Mouse (Mus musculus) hindbrain, embryonic 10.5 days (tissue): ENCODE results near the gene Atp5mpl. TPM values are rescaled to one million over a fixed set of nuclear protein-coding genes. Genes with fewer than 3 reads are reported as not detected.

ENCODE experiments used
- DNase-seq: peaks from one replicate; pipeline ENCODE4 v3.0.0-alpha.2; 2017; ENCODE audit warnings: low spot score
- H3K27ac ChIP-seq: fragments of 300-500 bp; sonication (generic); 2 replicates; pipeline ENCODE4 v1.5.1; 2016; ENCODE audit warnings: mild to moderate bottlenecking, moderate library complexity
- H3K27me3 ChIP-seq: fragments of 300-500 bp; sonication (generic); 2 replicates; pipeline ENCODE4 v1.6.1; 2016; ENCODE audit warnings: mild to moderate bottlenecking; ENCODE audit not compliant: poor library complexity, insufficient read depth, severe bottlenecking
- H3K36me3 ChIP-seq: fragments of 300-500 bp; sonication (generic); 2 replicates; pipeline ENCODE4 v1.6.1; 2016; ENCODE audit warnings: mild to moderate bottlenecking, moderate library complexity
- H3K4me1 ChIP-seq: fragments of 300-500 bp; sonication (generic); replicated peaks from 2 replicates; pipeline ENCODE4 v1.6.1; 2016; ENCODE audit warnings: mild to moderate bottlenecking
- H3K4me3 ChIP-seq: fragments of 300-500 bp; sonication (generic); 2 replicates; pipeline ENCODE4 v1.5.1; 2016; ENCODE audit warnings: mild to moderate bottlenecking, moderate library complexity
- H3K9me3 ChIP-seq: fragments of 300-500 bp; sonication (generic); 2 replicates; pipeline ENCODE4 v1.6.1; 2016; ENCODE audit warnings: mild to moderate bottlenecking, moderate library complexity
- WGBS: fragments of 180-500 bp; shearing (Covaris S2); methylation state at CpG from one replicate; pipeline ENCODE4 v1.1.7; 2016; 5-methylcytosine and 5-hydroxymethylcytosine counted together
- polyA plus RNA-seq: library from polyadenylated mRNA; unstranded; fragments of >200 nt; fragmentation: Nextera tagmentation; extraction: Ambion mirVana; gene quantifications from 2 replicates; pipeline ENCODE4 v1.2.1, GENCODE M21; 2016

The Atp5mpl gene
- 593 and 677 TPM in 2 replicates for polyA plus RNA-seq

DNA sequence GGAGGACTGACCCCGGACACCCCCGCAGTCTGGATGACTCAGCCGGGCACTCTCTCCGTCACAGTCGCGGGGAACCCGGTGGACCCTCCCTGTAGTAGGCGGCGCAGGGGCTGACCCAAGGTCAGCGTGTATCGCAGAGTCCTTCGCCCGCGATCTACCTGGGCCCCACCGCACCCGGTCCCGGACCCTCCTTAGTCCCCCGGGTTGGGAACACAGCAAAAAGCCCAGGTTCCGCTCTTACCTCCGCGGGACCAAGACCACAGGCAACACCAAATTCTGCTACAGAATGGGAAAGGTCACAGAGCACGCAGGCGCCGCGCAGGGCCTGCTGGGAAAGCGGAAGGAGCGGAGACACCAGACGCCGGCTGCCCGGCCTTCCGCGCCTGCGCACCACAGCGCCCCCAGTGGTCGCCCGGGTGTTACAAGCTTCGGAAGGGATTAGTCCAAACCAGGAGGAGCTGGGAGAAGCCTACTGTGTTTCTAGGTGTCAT lies at the start of gene Atp5mpl:
Gene Atp5mpl (minus strand): TSS at position 295 of the 491 bp plus-strand sequence.
- H3K4me1 ChIP-seq = peaks cover 14% of the 10 kb centered on the region
- H3K4me3 ChIP-seq = peak within 1 kb of the TSS; percentile 97
- peak within 1 kb of the TSS; percentile 94 for H3K27ac ChIP-seq
- DNase-seq = peak; percentile 98
- H3K36me3 ChIP-seq = peaks cover 26% of the 10 kb centered on the region
- under 1% methylated on average over 37 of the region's 37 CpGs for WGBS
- no peaks in the 10 kb centered on the region for H3K27me3 ChIP-seq
- no peaks in the 10 kb centered on the region for H3K9me3 ChIP-seq

DNA sequence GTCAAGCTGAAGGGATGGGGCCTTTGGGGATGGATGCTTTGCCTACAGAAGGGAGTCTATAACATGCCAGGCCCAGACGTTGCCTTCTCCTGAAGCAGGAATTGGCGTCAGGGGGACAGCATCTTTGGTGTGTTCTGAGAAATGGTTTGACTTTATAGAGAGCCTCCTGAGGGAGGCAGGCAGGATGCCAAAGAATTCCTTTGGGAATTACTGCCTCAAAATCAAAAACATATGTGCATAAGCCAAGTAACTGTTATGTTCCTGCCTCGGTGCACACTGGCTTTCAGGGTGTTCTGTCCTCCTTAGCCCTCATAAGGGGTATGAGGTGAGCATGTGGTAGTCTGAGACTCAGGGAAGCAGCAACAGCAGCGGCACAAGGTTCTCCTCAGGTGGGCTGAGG lies 49.6 kb upstream of the Atp5mpl start:
- no peak for DNase-seq
- H3K9me3 ChIP-seq = peaks cover 9% of the 10 kb centered on the region
- H3K4me1 ChIP-seq = peaks cover 19% of the 10 kb centered on the region
- H3K27me3 ChIP-seq = no peaks in the 10 kb centered on the region
- H3K27ac ChIP-seq = no peak overlapping the region
- no peak overlapping the region for H3K4me3 ChIP-seq
- 73% methylated on average over 4 of the region's 4 CpGs for WGBS
- H3K36me3 ChIP-seq = no peaks in the 10 kb centered on the region

DNA sequence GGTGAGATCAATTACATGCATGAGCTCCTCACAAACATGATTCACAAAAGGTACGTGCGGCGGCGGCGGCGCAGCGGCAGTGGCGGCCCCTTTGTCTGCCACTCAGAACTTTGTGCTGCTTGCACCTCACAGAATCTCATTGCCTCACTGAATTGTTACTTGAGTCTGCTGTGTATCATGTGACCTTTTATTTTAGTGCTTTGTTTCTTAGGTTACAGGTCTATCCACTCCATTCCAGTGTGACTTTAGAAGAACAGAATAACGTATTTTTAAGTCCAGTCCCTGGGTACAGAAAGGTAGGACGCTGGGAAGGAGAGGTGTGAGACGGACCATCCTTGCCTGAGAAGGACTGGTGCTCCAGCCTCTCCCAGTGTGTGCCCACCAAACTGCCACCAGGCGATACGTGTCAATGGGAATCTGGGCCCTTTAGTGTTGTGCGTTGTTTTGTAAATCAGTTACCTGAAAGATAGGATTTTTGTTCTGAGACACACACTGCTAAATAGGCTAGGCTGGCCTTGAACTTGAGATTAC lies 46.6 kb upstream of the Atp5mpl start:
- H3K9me3 ChIP-seq = no peaks in the 10 kb centered on the region
- no peaks in the 10 kb centered on the region for H3K27me3 ChIP-seq
- DNase-seq = peak; percentile 69
- peak overlapping the region; percentile 45 for H3K4me3 ChIP-seq
- H3K27ac ChIP-seq = peak overlapping the region; percentile 88
- WGBS = 15% methylated on average over 14 of the region's 14 CpGs
- no peaks in the 10 kb centered on the region for H3K36me3 ChIP-seq
- H3K4me1 ChIP-seq = peaks cover 21% of the 10 kb centered on the region

DNA sequence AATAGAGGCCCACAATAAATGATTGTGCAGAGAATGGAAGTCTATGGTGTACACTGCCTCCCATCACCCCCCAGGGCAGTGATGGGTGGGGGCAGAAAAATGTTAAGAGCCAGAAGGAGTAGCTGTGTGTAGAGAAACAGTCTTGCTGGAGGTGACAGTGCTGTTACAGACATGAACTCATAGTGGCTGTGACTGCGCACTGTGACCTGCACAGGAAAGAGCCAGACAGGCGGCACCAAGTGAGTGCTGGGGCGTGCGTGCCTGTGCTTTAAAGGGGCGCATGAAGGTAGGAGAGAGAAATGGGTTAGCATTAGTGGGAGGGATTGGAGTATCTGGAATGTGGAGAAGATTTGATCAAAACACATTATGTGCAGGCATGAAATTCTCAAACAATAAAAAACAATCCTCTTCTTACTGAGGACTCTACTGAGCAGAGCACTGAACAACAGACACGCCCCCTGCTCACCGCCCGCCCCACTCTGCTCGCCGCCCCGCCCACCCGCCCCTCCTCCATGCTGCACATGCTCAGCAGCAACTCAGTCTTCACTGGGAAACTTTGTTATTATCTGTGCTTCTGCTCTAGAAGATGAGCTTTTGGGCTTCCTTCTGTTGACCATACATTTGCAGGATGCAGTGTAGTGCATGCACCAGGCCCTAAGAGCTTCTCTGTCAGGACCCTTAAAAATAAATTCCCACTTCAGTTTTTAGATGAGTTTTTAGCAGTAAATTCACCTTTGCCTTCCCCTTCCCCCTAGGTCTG lies 45.9 kb upstream of the Atp5mpl start:
- H3K4me1 ChIP-seq = peaks cover 21% of the 10 kb centered on the region
- peak; percentile 81 for DNase-seq
- peak overlapping the region; percentile 45 for H3K4me3 ChIP-seq
- 25% methylated on average over 12 of the region's 12 CpGs for WGBS
- no peaks in the 10 kb centered on the region for H3K9me3 ChIP-seq
- peak overlapping the region; percentile 88 for H3K27ac ChIP-seq
- no peaks in the 10 kb centered on the region for H3K36me3 ChIP-seq
- H3K27me3 ChIP-seq = no peaks in the 10 kb centered on the region

DNA sequence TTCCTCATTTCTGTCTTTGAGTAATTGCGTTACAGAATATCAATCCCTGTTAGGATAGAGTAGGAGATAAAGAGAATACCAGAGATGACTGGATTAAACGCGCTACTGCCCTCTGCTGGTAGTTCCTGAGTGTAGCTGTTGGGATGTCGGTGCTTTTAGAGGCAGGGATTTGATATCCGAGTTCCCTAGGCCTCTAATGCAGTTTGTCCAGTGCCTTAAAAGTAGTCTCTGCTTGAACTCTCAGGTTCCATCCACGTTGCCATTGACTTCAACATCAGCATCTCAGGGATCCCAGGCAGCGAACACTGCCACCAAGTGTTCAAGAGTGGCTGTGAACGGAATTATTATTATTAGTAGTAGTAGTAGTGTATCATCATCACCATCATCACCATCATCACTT lies 34.4 kb upstream of the Atp5mpl start:
- Histone ChIP-seq H3K4me1 (no peaks in the 10 kb centered on the region), H3K27ac (no peak overlapping the region), H3K4me3 (no peak overlapping the region), H3K9me3 (no peaks in the 10 kb centered on the region), H3K36me3 (no peaks in the 10 kb centered on the region), H3K27me3 (no peaks in the 10 kb centered on the region; the same call in 1 of the 2 replicates)
- peak; percentile 69 for DNase-seq
- WGBS = 24% methylated on average over 8 of the region's 8 CpGs

DNA sequence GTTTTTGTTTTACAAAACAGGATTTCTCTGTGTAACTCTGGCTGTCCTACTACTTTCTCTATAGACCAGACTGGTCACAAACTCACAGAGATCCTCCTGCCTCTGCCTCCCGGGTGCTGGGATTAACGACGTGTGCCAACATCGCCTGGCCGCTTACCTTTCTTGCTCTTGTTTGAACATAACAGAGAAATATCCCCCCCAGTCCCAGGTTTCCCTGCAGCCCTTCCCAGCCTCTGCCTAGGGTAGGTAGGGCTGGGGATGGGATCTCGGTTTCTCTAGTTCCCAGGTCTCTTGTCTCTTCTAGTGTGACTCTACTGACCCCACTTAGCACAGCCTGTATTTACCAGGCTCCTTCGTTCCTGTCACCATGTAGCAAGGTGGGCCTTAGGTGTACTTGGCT lies 33.0 kb upstream of the Atp5mpl start:
- Histone ChIP-seq H3K4me3 (no peak overlapping the region), H3K36me3 (no peaks in the 10 kb centered on the region), H3K27ac (no peak overlapping the region), H3K9me3 (no peaks in the 10 kb centered on the region), H3K27me3 (no peaks in the 10 kb centered on the region; the same call in 1 of the 2 replicates), H3K4me1 (no peaks in the 10 kb centered on the region)
- DNase-seq = no peak
- WGBS = 94% methylated on average over 7 of the region's 7 CpGs

DNA sequence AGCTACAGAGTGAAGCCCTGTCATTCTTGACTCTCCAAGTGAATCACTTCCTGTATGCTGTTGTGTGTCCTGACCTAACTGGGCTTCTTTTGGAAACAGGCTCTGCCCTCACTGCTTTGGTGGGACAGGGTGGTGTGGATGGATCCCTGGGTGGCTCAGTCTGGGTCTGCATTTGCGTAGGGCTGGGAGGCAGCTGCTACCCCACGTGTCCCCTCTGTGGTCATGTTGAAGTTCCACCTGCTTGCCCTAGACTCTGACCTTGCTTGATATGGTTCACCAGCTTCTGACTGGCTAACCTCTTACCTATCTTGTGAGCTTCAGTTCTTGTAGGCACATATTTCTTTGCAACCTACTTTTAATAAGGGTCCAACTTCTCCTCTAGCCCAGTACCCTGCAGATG lies 28.4 kb upstream of the Atp5mpl start:
- Histone ChIP-seq H3K9me3 (no peaks in the 10 kb centered on the region), H3K4me1 (no peaks in the 10 kb centered on the region), H3K36me3 (no peaks in the 10 kb centered on the region), H3K27ac (no peak overlapping the region), H3K4me3 (no peak overlapping the region), H3K27me3 (no peaks in the 10 kb centered on the region)
- no peak for DNase-seq
- WGBS = 83% methylated on average over 2 of the region's 2 CpGs

DNA sequence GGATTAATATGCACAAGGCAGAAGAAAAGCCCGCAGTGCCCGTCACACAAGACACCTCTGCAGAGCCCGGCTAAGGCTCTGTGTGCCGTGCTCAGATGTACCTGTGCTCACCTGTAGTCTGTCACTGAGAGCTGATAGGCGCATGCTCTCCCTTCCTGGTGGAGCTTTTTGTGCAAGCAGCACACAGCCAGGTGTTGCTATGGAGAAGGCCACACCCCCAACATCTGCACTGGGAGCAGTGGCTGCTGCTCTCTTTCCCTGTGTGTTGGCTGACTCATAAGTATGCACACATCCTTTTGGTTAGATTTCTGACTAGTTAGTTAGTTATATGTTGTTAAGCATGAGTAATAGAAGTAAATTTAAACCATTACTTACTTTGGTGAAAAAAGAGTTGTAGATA lies 25.8 kb upstream of the Atp5mpl start:
- no peaks in the 10 kb centered on the region for H3K27me3 ChIP-seq
- H3K4me3 ChIP-seq = no peak overlapping the region
- no peaks in the 10 kb centered on the region for H3K36me3 ChIP-seq
- no peaks in the 10 kb centered on the region for H3K9me3 ChIP-seq
- DNase-seq = no peak
- no peak overlapping the region for H3K27ac ChIP-seq
- H3K4me1 ChIP-seq = no peaks in the 10 kb centered on the region
- 88% methylated on average over 5 of the region's 5 CpGs for WGBS

DNA sequence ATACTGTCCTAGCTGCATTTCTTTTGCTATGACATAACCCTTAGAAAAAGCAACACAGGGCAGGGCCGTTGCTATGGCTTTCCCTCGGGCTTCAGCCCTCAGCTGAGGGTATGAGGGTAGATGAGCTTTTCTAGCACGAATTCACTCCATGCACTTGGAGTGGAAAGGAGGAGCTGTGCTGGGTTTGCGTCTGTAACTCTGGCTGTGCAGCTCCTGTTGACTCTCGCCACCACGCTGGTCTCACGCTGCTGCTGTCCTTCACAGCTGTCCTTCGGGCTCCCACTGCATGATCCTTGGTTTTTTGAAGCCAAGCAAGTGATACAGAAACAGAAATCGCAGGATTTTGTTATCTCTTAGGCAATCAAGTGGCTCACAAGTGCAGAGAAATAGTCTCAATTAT lies 20.0 kb upstream of the Atp5mpl start:
- Histone ChIP-seq H3K27me3 (no peaks in the 10 kb centered on the region; the same call in 1 of the 2 replicates), H3K36me3 (no peaks in the 10 kb centered on the region), H3K27ac (no peak overlapping the region), H3K4me1 (0 out of 2 replicates have a peak, but pooled peaks cover 3% of the 10 kb centered on the region), H3K4me3 (no peak overlapping the region), H3K9me3 (no peaks in the 10 kb centered on the region)
- no peak for DNase-seq
- WGBS = 60% methylated on average over 9 of the region's 9 CpGs

DNA sequence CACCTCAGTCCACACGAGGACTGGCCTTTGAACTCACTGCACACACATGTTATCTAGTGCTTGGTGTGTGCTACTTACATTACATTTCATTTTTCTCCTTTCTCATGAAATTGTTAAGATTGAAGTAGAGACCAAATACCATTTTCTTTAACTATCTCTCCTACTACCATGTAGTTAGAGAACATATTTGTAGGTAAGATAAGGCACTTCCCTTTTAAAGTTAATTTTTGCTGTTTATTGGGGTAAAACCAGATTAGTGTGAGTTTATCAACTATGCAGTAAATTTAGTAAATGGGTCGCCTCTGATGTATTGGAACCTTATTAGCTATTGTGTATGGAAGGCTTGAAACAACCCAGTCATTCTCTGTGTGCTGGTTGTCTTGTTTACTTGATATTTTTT lies 16.4 kb upstream of the Atp5mpl start:
- H3K4me1 ChIP-seq = 0 out of 2 replicates have a peak, but pooled peaks cover 3% of the 10 kb centered on the region
- no peak overlapping the region for H3K4me3 ChIP-seq
- H3K9me3 ChIP-seq = no peaks in the 10 kb centered on the region
- H3K36me3 ChIP-seq = no peaks in the 10 kb centered on the region
- no peak overlapping the region for H3K27ac ChIP-seq
- WGBS = 75% methylated on average over 2 of the region's 2 CpGs
- no peak for DNase-seq
- H3K27me3 ChIP-seq = no peaks in the 10 kb centered on the region; the same call in 1 of the 2 replicates

DNA sequence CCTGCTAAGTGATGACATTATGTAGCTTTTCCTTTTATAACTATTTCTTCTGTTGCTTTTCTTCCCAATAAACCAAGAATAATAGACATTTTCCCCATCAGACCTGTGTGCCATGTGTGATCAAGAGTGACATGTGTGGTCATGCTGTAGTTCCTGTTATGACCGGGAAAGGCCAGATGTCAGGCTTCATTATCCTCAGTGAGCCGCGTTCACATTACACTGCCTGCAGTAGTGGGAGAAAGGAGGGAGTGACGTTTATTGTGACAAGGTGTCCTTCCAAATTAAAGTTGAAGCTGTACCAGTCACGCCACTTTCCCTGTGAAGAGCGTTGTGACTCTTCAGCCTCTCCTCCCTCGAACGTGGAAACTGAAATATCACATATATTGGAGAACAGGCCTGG lies 15.1 kb upstream of the Atp5mpl start:
- Histone ChIP-seq H3K9me3 (no peaks in the 10 kb centered on the region), H3K4me3 (no peak overlapping the region), H3K27ac (no peak overlapping the region), H3K27me3 (no peaks in the 10 kb centered on the region; the same call in 1 of the 2 replicates), H3K36me3 (no peaks in the 10 kb centered on the region), H3K4me1 (peaks cover 5% of the 10 kb centered on the region; the same call in 1 of the 2 replicates)
- DNase-seq = no peak
- 76% methylated on average over 8 of the region's 8 CpGs for WGBS

DNA sequence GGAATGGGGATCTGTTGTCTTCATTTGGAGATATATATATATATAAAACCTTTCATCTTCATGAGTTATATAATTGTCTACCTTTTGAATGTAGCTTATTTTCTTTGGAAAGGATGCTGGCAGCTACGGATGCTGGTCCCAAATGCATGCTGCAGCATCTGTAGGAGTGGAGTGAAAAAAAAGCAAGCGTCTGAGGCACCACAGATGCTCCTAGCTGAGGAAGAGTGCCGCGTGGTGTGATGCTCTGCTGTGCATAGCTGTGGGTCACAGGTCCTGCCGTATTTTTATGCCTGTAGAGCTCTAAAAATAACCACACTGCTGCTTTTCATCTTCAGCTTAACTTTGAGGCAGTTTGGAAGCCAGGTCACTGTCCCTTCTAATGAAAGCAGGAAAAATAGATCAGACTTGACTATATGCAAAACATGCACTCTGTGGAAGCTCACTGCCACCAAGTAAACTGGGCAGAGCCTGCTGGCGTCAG lies 14.2 kb upstream of the Atp5mpl start, which contains the start of gene Rd3l:
Gene Rd3l (minus strand): TSS at position 431 of the 481 bp plus-strand sequence.
- no peaks in the 10 kb centered on the region for H3K36me3 ChIP-seq
- no peak for DNase-seq
- H3K9me3 ChIP-seq = no peaks in the 10 kb centered on the region
- H3K27me3 ChIP-seq = no peaks in the 10 kb centered on the region
- no peak within 1 kb of the TSS for H3K27ac ChIP-seq
- 78% methylated on average over 6 of the region's 6 CpGs for WGBS
- H3K4me3 ChIP-seq = no peak within 1 kb of the TSS
- peaks cover 8% of the 10 kb centered on the region; the same call in 1 of the 2 replicates for H3K4me1 ChIP-seq

DNA sequence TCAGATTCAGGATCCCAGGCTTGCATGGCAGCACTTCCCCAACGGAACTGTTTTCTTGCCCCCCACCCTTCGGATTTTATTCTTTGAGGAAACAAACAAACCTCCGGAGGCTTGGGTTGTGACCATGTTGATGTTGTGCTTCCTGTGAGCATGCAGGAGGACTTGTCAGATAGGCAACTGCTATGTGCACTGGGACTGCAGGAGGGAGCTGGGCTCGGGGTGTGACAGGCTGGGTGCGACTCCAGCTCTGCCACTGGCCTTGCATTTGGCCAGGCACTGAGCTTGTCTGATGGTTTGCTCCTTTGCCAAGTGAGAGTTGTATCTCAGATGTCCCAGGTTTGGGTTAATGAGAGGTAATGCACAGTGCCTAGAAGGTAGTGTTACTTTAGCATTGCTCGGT lies 11.5 kb upstream of the Atp5mpl start:
- Histone ChIP-seq H3K4me1 (peaks cover 8% of the 10 kb centered on the region; the same call in 1 of the 2 replicates), H3K27me3 (no peaks in the 10 kb centered on the region), H3K4me3 (no peak overlapping the region), H3K27ac (no peak overlapping the region), H3K36me3 (no peaks in the 10 kb centered on the region), H3K9me3 (no peaks in the 10 kb centered on the region)
- WGBS = 85% methylated on average over 6 of the region's 6 CpGs
- DNase-seq = no peak
